Mouse (Mus musculus) frontal cortex, adult 2 months (tissue): ENCODE data around the gene Tspo2. TPM values are rescaled to one million over a fixed set of nuclear protein-coding genes. Genes with fewer than 3 reads are reported as not detected.

Experiments used
- DNase-seq, 2 experiments: peaks; one replicate each; pipeline ENCODE4 v3.0.0; 2022; ENCODE audit warnings: low spot score in 1 of 2; ENCODE audit errors: extremely low spot score in 1 of 2
- polyA plus RNA-seq: library from polyadenylated mRNA; depleted of rRNA; stranded (reverse); fragments of >200 nt; gene quantifications from 2 replicates; pipeline ENCODE4 v1.2.3, GENCODE M21; 2012

Gene Tspo2
- polyA plus RNA-seq, 1 experiment: not detected

GRCm38 (mm10) chr17:48451753-48452444 lies 577 bp upstream of the Tspo2 start:
- DNase-seq: no peak

DNA sequence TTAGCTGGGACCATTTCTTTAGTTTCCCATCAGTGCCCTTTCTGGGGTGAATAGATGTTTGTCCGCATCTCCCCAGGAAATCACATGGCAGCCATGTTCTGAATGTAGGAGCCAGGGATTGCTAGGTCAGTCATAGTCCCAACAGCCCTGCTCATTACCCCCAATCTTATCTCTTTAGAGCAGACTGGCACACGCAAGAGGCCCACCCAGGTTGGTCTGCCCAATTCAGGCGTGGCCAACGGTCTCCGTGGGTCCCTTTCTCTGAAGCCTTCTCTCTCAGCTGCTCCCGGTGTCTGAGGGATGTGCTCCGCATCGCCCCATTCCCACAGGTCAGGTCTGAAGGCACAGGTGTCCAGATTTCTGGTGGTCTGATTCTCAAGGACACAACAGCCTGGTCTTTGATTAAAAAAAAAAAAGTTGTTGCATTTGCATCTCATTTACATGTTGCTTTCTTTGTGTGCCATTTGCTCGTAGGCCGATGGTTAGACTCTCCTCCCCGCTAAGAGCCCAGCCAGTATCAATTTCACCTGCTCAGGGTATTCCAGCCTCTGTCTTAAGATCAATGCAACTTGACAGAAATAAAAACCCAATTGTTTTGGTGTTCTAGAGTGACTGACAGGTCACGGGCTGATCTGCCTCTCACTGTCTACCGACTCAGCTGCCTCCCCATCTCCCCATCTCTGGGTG lies 513 bp downstream of the Tspo2 start:
- no peak for DNase-seq

DNA sequence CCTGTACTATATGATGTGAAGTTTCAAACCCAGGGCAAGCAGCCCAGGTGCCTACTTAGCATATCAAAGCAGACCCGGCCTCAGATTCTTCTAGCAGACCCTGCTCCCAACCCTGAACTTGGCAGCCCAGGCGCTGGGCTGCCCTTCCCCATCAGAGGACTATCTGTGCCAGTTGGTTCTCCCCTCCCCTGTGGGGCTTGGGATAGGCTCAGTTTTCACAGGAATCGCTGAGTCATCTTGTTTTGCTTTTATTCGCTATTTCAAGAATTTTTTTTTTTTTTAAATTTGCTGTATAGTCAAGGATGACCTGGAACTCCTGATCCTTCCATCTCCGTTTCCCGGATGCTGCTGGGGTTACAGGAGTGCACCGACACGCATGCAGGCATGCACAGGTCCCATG lies 3.6 kb downstream of the Tspo2 start:
- DNase-seq: no peak

DNA sequence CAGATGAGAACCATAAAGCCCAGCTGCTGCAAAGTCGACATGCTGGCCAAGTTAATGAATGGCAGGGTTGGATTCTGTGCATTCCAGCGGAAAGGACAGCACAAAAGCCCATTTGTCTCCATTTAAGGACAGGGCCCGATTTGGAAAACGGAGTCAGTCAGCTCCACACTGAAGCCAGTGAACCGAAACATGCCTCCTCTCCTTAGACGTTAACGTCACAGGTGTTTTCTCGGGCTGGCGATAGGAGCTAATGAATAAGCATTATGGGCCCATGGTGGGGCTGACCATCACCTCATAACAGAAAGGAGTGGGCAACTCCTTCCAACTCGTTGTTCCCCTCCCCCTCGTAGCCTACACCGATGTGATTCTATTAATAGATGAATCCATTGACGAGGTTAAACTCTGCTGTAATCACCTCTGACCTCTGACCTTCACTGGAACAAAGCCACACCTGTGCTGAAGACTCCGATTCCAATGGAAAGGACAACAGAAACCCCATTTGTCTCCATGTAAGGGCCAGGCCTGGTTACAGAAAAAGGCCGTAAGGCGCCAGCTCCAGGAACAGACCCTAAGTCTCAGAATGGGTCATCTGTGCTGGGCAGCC lies 7.7 kb downstream of the Tspo2 start:
- no peak for DNase-seq

DNA sequence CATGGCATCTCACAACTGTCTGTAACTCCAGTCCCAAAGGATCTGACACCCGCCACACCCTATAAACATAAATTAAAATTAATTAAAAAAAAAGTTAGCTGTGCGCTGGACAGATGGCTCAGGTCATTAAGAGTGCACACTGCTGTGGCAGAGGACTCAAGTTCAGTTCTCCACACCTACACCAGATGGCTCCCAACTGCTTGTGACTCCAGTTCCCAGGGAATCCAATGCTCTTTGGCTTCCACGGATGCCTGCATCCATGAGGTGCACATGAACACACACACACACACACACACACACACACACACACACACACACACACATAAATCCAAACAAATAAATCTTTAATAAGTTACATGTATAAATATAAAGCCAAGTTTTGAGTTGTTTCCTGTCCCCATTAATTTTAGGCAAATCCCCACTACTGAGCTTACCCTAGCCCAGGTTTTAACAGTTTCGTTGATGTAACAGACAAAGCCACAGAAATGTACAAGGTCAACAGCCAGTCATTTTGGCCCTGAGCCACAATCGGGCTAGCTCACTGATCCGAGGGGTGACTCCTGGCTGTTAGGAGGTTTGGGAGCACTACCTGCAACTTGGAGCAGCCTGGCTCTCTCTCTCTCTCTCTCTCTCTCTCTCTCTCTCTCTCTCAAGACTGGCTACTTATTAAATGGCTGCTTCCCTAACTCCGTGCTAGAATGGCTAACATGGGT lies 8.4 kb downstream of the Tspo2 start:
- DNase-seq: no peak

DNA sequence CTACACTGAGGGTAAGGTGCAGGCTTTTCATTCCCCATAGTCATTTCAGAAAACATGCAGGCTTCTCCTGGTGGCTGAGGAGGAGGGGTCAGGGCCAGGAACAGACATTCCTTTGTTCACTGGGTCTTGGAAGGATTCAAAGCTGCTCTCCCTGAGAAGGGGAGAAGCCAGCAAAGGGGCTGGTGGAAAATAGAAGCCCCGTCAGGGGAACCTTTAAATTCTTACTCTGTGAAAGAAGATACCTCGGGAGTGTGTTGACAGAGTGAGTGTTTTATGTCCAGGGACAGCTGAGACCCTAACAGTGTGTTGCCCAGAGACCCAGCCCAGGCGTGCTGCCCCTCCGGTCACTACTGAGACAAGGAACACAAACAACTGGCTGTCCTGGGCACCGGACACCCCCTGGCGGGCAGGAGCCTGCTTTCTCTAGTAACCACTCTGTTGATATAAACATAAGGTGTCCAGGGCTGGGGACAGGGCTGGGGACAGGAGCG lies 13.9 kb downstream of the Tspo2 start:
- DNase-seq: no peak

- no peak for DNase-seq
These were observed 14.8 kb downstream of the Tspo2 start for GRCm38 (mm10) chr17:48436487-48436886.

- DNase-seq: no peak
These were observed 16.8 kb downstream of the Tspo2 start for GRCm38 (mm10) chr17:48434479-48434878.

DNA sequence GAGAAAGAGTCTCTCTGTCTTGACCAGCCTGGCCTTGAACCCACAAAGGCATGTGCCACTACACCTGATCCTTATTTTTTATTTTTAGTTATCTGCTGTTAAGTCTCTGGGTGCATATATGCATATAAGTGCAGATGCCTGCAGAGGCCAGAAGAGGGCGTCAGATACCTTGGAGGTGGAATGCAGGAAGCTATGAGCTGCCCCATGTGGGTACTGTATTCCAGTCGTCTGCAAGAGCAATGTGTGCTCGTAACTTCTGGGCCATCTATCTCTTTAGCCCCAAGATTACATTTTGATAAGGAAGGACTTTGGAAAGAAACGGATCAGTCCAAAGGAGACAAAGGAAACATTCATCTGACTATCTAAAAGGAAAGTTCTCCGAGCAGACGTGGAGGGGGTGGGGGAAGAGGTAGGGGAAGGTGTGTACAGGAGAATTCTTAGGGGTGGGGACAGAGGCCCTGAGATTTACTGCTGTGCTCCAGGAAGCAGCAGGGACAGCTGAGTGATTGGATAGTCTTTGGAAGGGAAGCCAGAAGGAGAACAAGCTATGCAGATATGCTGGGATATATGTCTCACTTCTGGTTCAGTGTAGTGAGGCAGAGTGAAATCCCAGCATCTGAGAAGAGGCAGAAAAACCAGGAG lies 17.5 kb downstream of the Tspo2 start:
- no peak for DNase-seq

- DNase-seq: no peak
These were observed 18.2 kb downstream of the Tspo2 start for GRCm38 (mm10) chr17:48433006-48433655.

DNA sequence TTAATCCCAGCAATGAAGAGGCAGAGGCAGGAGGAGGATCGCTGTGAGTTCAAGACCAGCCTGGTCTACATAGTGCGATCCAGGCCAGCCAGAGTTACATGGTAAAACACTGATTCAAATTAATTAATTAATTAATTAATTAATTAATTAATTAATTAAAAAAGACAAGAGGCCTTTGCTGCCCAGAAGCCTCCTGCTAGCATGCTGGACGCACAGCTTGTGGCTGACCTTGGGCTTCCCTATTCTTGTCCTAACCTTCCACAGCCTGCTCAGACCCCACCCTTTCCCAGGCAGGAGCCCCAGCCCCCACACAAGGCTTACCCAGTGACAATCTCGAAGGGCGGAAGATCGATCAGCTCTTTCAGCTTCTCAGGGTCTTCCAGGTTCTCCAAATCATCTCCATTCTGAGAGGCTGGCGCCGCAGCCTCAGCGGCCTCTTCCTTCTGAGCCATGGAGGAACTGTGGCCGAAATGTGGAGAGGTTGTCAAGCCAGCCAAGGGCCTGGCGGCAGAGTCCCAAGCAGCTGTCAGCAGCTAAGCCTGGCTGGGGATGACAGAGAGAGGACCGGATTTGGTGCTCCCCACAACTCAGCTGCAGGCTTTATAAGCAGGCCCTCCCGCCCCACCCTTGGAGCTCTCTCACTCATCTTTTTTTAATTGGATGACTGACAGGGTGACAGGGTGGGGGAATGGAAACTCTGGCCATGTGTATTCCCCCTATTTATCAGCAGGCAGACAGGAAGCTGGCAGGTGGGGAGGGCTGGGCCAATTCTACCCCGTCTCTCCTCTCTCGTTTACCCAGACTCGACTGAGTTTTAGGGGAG lies 19.0 kb downstream of the Tspo2 start, which contains the start of gene Apobec2:
TSS of gene Apobec2 (minus strand) at position 773 of the 823 bp plus-strand sequence.
- no peak for DNase-seq

GRCm38 (mm10) chr17:48431054-48431453 lies 20.3 kb downstream of the Tspo2 start:
- DNase-seq: no peak

DNA sequence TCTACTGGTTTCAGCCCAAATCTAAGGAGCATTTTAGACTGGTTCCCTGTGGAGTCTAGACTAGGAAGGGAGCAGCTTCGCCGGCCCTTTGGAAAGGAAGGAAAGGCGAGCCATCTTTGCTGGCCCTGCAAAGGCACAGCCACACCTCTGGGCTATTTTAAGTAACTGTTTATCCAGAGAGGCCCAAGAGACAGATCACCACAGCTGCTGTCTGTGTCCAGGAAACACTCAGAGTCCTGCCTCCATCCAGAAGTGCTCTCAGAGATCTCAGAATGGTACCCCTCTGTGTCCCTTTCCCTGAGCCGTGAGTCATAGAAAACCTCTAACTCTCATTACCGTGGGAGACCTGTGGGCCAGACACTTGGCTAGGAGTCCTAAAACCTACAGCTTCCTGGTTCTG lies 20.9 kb downstream of the Tspo2 start:
- DNase-seq: no peak

DNA sequence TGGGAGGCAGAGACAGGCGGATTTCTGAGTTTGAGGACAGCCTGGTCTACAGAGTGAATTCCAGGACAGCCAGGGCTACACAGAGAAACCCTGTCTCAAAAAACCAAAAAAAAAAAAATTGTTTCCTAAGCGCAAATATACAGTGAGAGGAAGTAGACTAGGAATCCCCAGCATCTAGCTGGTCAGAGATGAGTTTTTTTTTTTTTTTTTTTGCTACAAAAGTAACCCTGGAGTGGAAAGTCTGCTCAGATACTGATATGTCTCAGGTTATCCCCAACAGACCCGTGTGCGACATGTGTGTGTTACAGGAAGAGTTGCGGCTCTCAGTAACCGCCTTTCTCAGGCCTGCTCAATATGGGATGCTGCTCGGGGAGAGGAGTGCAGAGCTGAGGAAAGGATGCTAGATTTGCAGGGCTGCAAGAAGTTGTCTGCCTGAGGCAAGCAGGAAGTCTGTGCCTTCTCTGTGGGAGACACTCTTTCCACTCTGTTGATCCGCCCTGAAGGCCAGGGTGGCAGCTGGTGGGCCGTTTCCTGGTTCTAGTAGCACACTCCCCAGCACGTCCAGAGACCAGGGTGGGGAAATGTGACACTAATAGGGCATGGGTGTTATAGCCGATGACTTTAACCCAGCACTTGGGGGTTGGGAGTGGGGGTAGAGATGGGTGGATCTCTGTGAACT lies 23.3 kb downstream of the Tspo2 start:
- DNase-seq: no peak

DNA sequence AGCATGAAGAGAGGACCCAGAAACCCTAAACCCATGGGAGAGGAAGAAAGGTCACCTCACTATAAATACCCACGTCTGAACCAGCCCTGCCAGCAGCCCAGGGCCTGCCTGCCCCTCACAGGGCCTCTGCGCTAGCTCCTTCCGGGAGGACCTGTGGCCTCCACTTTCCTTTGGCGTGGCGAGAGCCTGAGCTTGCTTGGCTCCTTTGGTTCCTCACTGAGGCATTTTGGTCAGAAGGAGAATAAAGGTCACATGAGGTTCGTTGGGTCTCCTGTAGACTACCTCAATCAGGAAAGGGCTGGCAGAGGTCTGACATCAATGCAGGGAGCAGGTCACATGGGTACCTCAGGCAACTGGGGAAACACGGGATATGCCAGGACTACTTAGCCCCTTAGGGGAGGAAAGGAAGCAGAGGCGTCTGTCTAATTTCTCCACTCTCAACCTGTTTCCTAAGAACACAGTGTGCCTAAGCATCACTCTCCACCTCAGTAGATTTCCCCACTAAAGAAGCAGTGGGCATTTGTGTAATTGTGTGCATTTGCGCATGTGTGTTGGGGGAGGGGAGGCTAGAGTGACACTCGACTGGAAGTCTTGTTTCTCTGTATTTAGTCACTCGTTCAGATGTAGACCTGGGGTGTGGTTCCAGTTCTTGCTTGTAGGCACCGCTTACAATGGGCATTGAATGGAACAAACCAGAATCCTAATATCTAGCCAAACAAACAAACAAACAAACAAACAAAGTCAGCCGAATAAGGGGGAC lies 24.2 kb downstream of the Tspo2 start:
- no peak for DNase-seq

GRCm38 (mm10) chr17:48425823-48426612 lies 25.3 kb downstream of the Tspo2 start:
- no peak for DNase-seq

GRCm38 (mm10) chr17:48424237-48424636 lies 27.1 kb downstream of the Tspo2 start:
- no peak for DNase-seq
